Mouse (Mus musculus): ENCODE measurements around the gene C530008M17Rik. TPM values are rescaled to one million over a fixed set of nuclear protein-coding genes. Genes with fewer than 3 reads are reported as not detected.

The C530008M17Rik gene
- polyA plus RNA-seq, 1 experiment from 2014 or later = 21.2 TPM

GRCm38 (mm10) chr5:76690177-76690593 is 33.9 kb downstream of the C530008M17Rik start:
- Histone ChIP-seq H3K36me3 (ENCODE audit: control insufficient read depth, insufficient read depth, low read length) (no peaks in the 10 kb centered on the region), H3K27me3 (ENCODE audit: control insufficient read depth, insufficient read depth, low read length) (no peaks in the 10 kb centered on the region), H3K9me3 (ENCODE audit: control insufficient read depth, low read length) (no peaks in the 10 kb centered on the region), H3K4me2 (replicated peaks; ENCODE audit: low read depth, low read length) (no peak overlapping the region), H3K9ac (ENCODE audit: low read depth, low read length) (no peak overlapping the region), H3K4me1 (ENCODE audit: control insufficient read depth, insufficient read depth, low read length) (0 out of 2 replicates have a peak, but pooled peaks cover 3% of the 10 kb centered on the region), H3K27ac (ENCODE audit: low read depth, low read length) (no peak overlapping the region), H3K4me3 (ENCODE audit: low read length) (no peak overlapping the region)
- ATAC-seq (ENCODE audit: low FRiP score, low TSS enrichment) = 0 out of 2 replicates have a peak, but pooled peaks have one; percentile 10
- 35% methylated on average over 5 of the region's 5 CpGs for WGBS

GRCm38 (mm10) chr5:76691251-76691650 is 34.9 kb downstream of the C530008M17Rik start:
- Histone ChIP-seq H3K9me3 (ENCODE audit: control insufficient read depth, low read length) (no peaks in the 10 kb centered on the region), H3K4me3 (ENCODE audit: low read length) (no peak overlapping the region), H3K4me2 (replicated peaks; ENCODE audit: low read depth, low read length) (no peak overlapping the region), H3K4me1 (ENCODE audit: control insufficient read depth, insufficient read depth, low read length) (0 out of 2 replicates have a peak, but pooled peaks cover 3% of the 10 kb centered on the region), H3K36me3 (ENCODE audit: control insufficient read depth, insufficient read depth, low read length) (no peaks in the 10 kb centered on the region), H3K9ac (ENCODE audit: low read depth, low read length) (no peak overlapping the region), H3K27me3 (ENCODE audit: control insufficient read depth, insufficient read depth, low read length) (no peaks in the 10 kb centered on the region), H3K27ac (ENCODE audit: low read depth, low read length) (no peak overlapping the region)
- 80% methylated on average over 5 of the region's 5 CpGs for WGBS
- ATAC-seq (ENCODE audit: low FRiP score, low TSS enrichment) = no peak

GRCm38 (mm10) chr5:76691706-76692424 is 35.6 kb downstream of the C530008M17Rik start:
- 80% methylated on average over 12 of the region's 12 CpGs for WGBS
- Histone ChIP-seq H3K27me3 (ENCODE audit: control insufficient read depth, insufficient read depth, low read length) (no peaks in the 10 kb centered on the region), H3K4me3 (ENCODE audit: low read length) (no peak overlapping the region), H3K4me2 (replicated peaks; ENCODE audit: low read depth, low read length) (no peak overlapping the region), H3K27ac (ENCODE audit: low read depth, low read length) (no peak overlapping the region), H3K4me1 (ENCODE audit: control insufficient read depth, insufficient read depth, low read length) (0 out of 2 replicates have a peak, but pooled peaks cover 3% of the 10 kb centered on the region), H3K36me3 (ENCODE audit: control insufficient read depth, insufficient read depth, low read length) (no peaks in the 10 kb centered on the region), H3K9ac (ENCODE audit: low read depth, low read length) (no peak overlapping the region), H3K9me3 (ENCODE audit: control insufficient read depth, low read length) (no peaks in the 10 kb centered on the region)
- no peak for ATAC-seq (ENCODE audit: low FRiP score, low TSS enrichment)

- Histone ChIP-seq H3K36me3 (ENCODE audit: control insufficient read depth, insufficient read depth, low read length) (no peaks in the 10 kb centered on the region), H3K4me1 (ENCODE audit: control insufficient read depth, insufficient read depth, low read length) (0 out of 2 replicates have a peak, but pooled peaks cover 2% of the 10 kb centered on the region), H3K9me3 (ENCODE audit: control insufficient read depth, low read length) (no peaks in the 10 kb centered on the region), H3K9ac (ENCODE audit: low read depth, low read length) (no peak overlapping the region), H3K4me2 (replicated peaks; ENCODE audit: low read depth, low read length) (no peak overlapping the region), H3K27me3 (ENCODE audit: control insufficient read depth, insufficient read depth, low read length) (no peaks in the 10 kb centered on the region), H3K4me3 (ENCODE audit: low read length) (no peak overlapping the region), H3K27ac (ENCODE audit: low read depth, low read length) (no peak overlapping the region)
- no peak for ATAC-seq (ENCODE audit: low FRiP score, low TSS enrichment)
- 72% methylated on average over 7 of the region's 7 CpGs for WGBS
Measured at GRCm38 (mm10) chr5:76697536-76697935, 41.2 kb downstream of the C530008M17Rik start.

- WGBS = 53% methylated on average over 2 of the region's 2 CpGs
- no peak overlapping the region for H3K4me3 ChIP-seq (ENCODE audit: low read length)
- H3K9me3 ChIP-seq (ENCODE audit: control insufficient read depth, low read length) = no peaks in the 10 kb centered on the region
- H3K36me3 ChIP-seq (ENCODE audit: control insufficient read depth, insufficient read depth, low read length) = no peaks in the 10 kb centered on the region
- H3K27me3 ChIP-seq (ENCODE audit: control insufficient read depth, insufficient read depth, low read length) = no peaks in the 10 kb centered on the region
- H3K4me1 ChIP-seq (ENCODE audit: control insufficient read depth, insufficient read depth, low read length) = 0 out of 2 replicates have a peak, but pooled peaks cover 5% of the 10 kb centered on the region
- no peak for ATAC-seq (ENCODE audit: low FRiP score, low TSS enrichment)
- H3K9ac ChIP-seq (ENCODE audit: low read depth, low read length) = no peak overlapping the region
- no peak overlapping the region for H3K4me2 ChIP-seq (replicated peaks; ENCODE audit: low read depth, low read length)
- no peak overlapping the region for H3K27ac ChIP-seq (ENCODE audit: low read depth, low read length)
Measured at GRCm38 (mm10) chr5:76698187-76698586, 41.9 kb downstream of the C530008M17Rik start.

GRCm38 (mm10) chr5:76701127-76701853 is 45.0 kb downstream of the C530008M17Rik start:
- 88% methylated on average over 13 of the region's 13 CpGs for WGBS
- no peaks in the 10 kb centered on the region for H3K36me3 ChIP-seq (ENCODE audit: control insufficient read depth, insufficient read depth, low read length)
- H3K9me3 ChIP-seq (ENCODE audit: control insufficient read depth, low read length) = no peaks in the 10 kb centered on the region
- H3K27ac ChIP-seq (ENCODE audit: low read depth, low read length) = no peak overlapping the region
- no peaks in the 10 kb centered on the region for H3K27me3 ChIP-seq (ENCODE audit: control insufficient read depth, insufficient read depth, low read length)
- 0 out of 2 replicates have a peak, but pooled peaks cover 5% of the 10 kb centered on the region for H3K4me1 ChIP-seq (ENCODE audit: control insufficient read depth, insufficient read depth, low read length)
- ATAC-seq (ENCODE audit: low FRiP score, low TSS enrichment) = no peak
- no peak overlapping the region for H3K4me3 ChIP-seq (ENCODE audit: low read length)
- H3K9ac ChIP-seq (ENCODE audit: low read depth, low read length) = no peak overlapping the region
- no peak overlapping the region for H3K4me2 ChIP-seq (replicated peaks; ENCODE audit: low read depth, low read length)

GRCm38 (mm10) chr5:76702104-76702503 is 45.8 kb downstream of the C530008M17Rik start:
- no peak overlapping the region for H3K4me3 ChIP-seq (ENCODE audit: low read length)
- H3K27me3 ChIP-seq (ENCODE audit: control insufficient read depth, insufficient read depth, low read length) = no peaks in the 10 kb centered on the region
- WGBS = 73% methylated on average over 9 of the region's 9 CpGs
- no peak for ATAC-seq (ENCODE audit: low FRiP score, low TSS enrichment)
- 0 out of 2 replicates have a peak, but pooled peaks cover 5% of the 10 kb centered on the region for H3K4me1 ChIP-seq (ENCODE audit: control insufficient read depth, insufficient read depth, low read length)
- no peaks in the 10 kb centered on the region for H3K36me3 ChIP-seq (ENCODE audit: control insufficient read depth, insufficient read depth, low read length)
- H3K9me3 ChIP-seq (ENCODE audit: control insufficient read depth, low read length) = no peaks in the 10 kb centered on the region
- no peak overlapping the region for H3K9ac ChIP-seq (ENCODE audit: low read depth, low read length)
- H3K4me2 ChIP-seq (replicated peaks; ENCODE audit: low read depth, low read length) = no peak overlapping the region
- H3K27ac ChIP-seq (ENCODE audit: low read depth, low read length) = no peak overlapping the region

GRCm38 (mm10) chr5:76702646-76703045 is 46.3 kb downstream of the C530008M17Rik start:
- WGBS = 43% methylated on average over 12 of the region's 12 CpGs
- Histone ChIP-seq H3K36me3 (ENCODE audit: control insufficient read depth, insufficient read depth, low read length) (no peaks in the 10 kb centered on the region), H3K4me2 (replicated peaks; ENCODE audit: low read depth, low read length) (no peak overlapping the region; the same call in 1 of the 2 replicates), H3K27ac (ENCODE audit: low read depth, low read length) (no peak overlapping the region), H3K9ac (ENCODE audit: low read depth, low read length) (no peak overlapping the region), H3K4me1 (ENCODE audit: control insufficient read depth, insufficient read depth, low read length) (0 out of 2 replicates have a peak, but pooled peaks cover 5% of the 10 kb centered on the region), H3K4me3 (ENCODE audit: low read length) (no peak overlapping the region), H3K9me3 (ENCODE audit: control insufficient read depth, low read length) (no peaks in the 10 kb centered on the region), H3K27me3 (ENCODE audit: control insufficient read depth, insufficient read depth, low read length) (no peaks in the 10 kb centered on the region)
- ATAC-seq (ENCODE audit: low FRiP score, low TSS enrichment) = no peak

Data from kidney, embryonic 14.5 days (tissue).